Mouse (Mus musculus) midbrain, embryonic 13.5 days (tissue): ENCODE data around the gene Ifitm10. TPM values are rescaled to one million over a fixed set of nuclear protein-coding genes. Genes with fewer than 3 reads are reported as not detected.

Source experiments
- polyA plus RNA-seq: library from polyadenylated mRNA; unstranded; fragments of >200 nt; fragmentation: Nextera tagmentation; extraction: Ambion mirVana; gene quantifications from 2 replicates; pipeline ENCODE4 v1.2.1, GENCODE M21; 2015

The Ifitm10 gene
- polyA plus RNA-seq, 1 experiment from 2014 or later: 1.9 TPM

Other genes with a start within 250 kb of the Ifitm10 start
- not detected in 2 replicates for gene Gm39115, start 237.7 kb downstream of the Ifitm10 start, polyA plus RNA-seq
- not detected in 2 replicates for gene Gm45337, start 229.1 kb downstream of the Ifitm10 start, polyA plus RNA-seq
- not detected in 2 replicates for gene Gm29735, start 216.6 kb downstream of the Ifitm10 start, polyA plus RNA-seq
- gene Gm4553, start 208.0 kb downstream of the Ifitm10 start, polyA plus RNA-seq: not detected in 2 replicates
- gene Krtap5-2, start 197.7 kb downstream of the Ifitm10 start, polyA plus RNA-seq: not detected in 2 replicates
- gene Gm10153, start 183.4 kb downstream of the Ifitm10 start, polyA plus RNA-seq: not detected in 2 replicates
- gene Krtap5-3, start 172.4 kb downstream of the Ifitm10 start, polyA plus RNA-seq: not detected in 2 replicates
- not detected in 2 replicates for gene Gm7579, start 161.9 kb downstream of the Ifitm10 start, polyA plus RNA-seq
- not detected in 2 replicates for gene Krtap5-5, start 143.8 kb downstream of the Ifitm10 start, polyA plus RNA-seq
- not detected in 2 replicates for gene Gm40460, start 132.7 kb downstream of the Ifitm10 start, polyA plus RNA-seq
- gene Gm2431, start 115.4 kb downstream of the Ifitm10 start, polyA plus RNA-seq: not detected in 2 replicates
- not detected in 2 replicates for gene Gm4559, start 99.4 kb downstream of the Ifitm10 start, polyA plus RNA-seq
- gene Krtap5-1, start 76.6 kb downstream of the Ifitm10 start, polyA plus RNA-seq: not detected in 2 replicates
- not detected in 2 replicates for gene Krtap5-4, start 70.2 kb downstream of the Ifitm10 start, polyA plus RNA-seq
- gene Gm49369, start 8.9 kb upstream of the Ifitm10 start, polyA plus RNA-seq: not detected in 2 replicates
- gene Ctsd, start 14.3 kb upstream of the Ifitm10 start, polyA plus RNA-seq: 191 and 206 TPM in 2 replicates
- not detected in 2 replicates for gene Syt8, start 61.1 kb upstream of the Ifitm10 start, polyA plus RNA-seq
- 0.59 and 0.75 TPM in 2 replicates for gene Tnni2, start 68.1 kb upstream of the Ifitm10 start, polyA plus RNA-seq
- gene Lsp1, start 87.1 kb upstream of the Ifitm10 start, polyA plus RNA-seq: 6.5 and 6.9 TPM in 2 replicates
- gene Tnnt3, start 125.1 kb upstream of the Ifitm10 start, polyA plus RNA-seq: 0.68 and 1.0 TPM in 2 replicates
- gene Mrpl23, start 158.9 kb upstream of the Ifitm10 start, polyA plus RNA-seq: 12.8 and 13.7 TPM in 2 replicates